ENCODE assay signal across 10 mouse cellular contexts in genomic region chr11:114843818-114844463, GRCm38 (mm10). TPM values are rescaled to one million over a fixed set of nuclear protein-coding genes. Genes with fewer than 3 reads are reported as not detected.
A peak's percentile ranks its signal among the peaks of the same experiment; 100 is the strongest.
DNase-seq lines count a peak whose midpoint lies in the region; ATAC-seq and TF ChIP-seq lines count a peak whose summit lies in the region.
"Had no signal": no experiment of that assay in that cellular context is flagged by ENCODE, and none has a peak within 500 bp of the region (broad histone marks: within the 10 kb centered on the region; RNA-seq: fewer than 3 reads in every experiment).

No protein-coding gene starts in this region.

- no peak overlapping the region for H3K4me2 ChIP-seq in midbrain, embryonic 15.5 days
- H3K4me2 ChIP-seq in limb, embryonic 11.5 days (ENCODE audit: low read depth, severe bottlenecking) = peak overlapping the region; percentile 39
- H3K4me2 ChIP-seq in stomach, embryonic 16.5 days (ENCODE audit: low read depth, low read length) = no peak overlapping the region

- H3K9ac ChIP-seq in midbrain, embryonic 15.5 days = no peak overlapping the region
- H3K9ac ChIP-seq in limb, embryonic 11.5 days (ENCODE audit: low read length) = peak overlapping the region; percentile 50; the same call in 1 of the 2 replicates
- H3K9ac ChIP-seq in stomach, embryonic 16.5 days (ENCODE audit: low read length) = no peak overlapping the region

- ATAC-seq in midbrain, embryonic 15.5 days (replicated peaks) = no peak
- ATAC-seq in limb, embryonic 11.5 days (ENCODE audit: insufficient number of reproducible peaks, low FRiP score, low TSS enrichment, low read depth) = peak; percentile 67
- peak; percentile 67; the same call in 1 of the 2 replicates for ATAC-seq in stomach, embryonic 16.5 days (ENCODE audit: insufficient read depth, low FRiP score)

- H3K27ac ChIP-seq in midbrain, embryonic 10.5 days (replicated peaks) = peak overlapping the region; percentile 78
- no peak overlapping the region for H3K27ac ChIP-seq in midbrain, embryonic 15.5 days
- H3K27ac ChIP-seq in limb, embryonic 11.5 days (replicated peaks; ENCODE audit: low read depth, low read length) = peak overlapping the region; percentile 93
- no peak overlapping the region for H3K27ac ChIP-seq in stomach, embryonic 16.5 days (ENCODE audit: low read length)
- H3K27ac ChIP-seq in layer of hippocampus, adult 2 months = no peak overlapping the region

- WGBS in midbrain, embryonic 10.5 days = 5% methylated on average over 8 of the region's 8 CpGs
- 6% methylated on average over 8 of the region's 8 CpGs for WGBS in midbrain, embryonic 15.5 days
- WGBS in limb, embryonic 11.5 days = 2% methylated on average over 8 of the region's 8 CpGs
- 15% methylated on average over 8 of the region's 8 CpGs for WGBS in stomach, embryonic 16.5 days

- DNase-seq in midbrain, embryonic 10.5 days (ENCODE audit: low spot score) = peak; percentile 54
- DNase-seq in gastrocnemius, postnatal 14 days = peak; percentile 84
- DNase-seq in limb, embryonic 11.5 days (ENCODE audit: low spot score) = peak; percentile 72
- DNase-seq in frontal cortex, postnatal 25 days (ENCODE audit: low spot score in 2 of 2) = no peak
- DNase-seq in spleen, adult 18-20 months = no peak
- no peak for DNase-seq in layer of hippocampus, adult 2 months (ENCODE audit: low spot score in 2 of 2)
- DNase-seq: adrenal gland, postnatal 10 days had no signal

- H3K9me3 ChIP-seq in midbrain, embryonic 10.5 days (replicated peaks) = peaks cover 13% of the 10 kb centered on the region
- no peaks in the 10 kb centered on the region for H3K9me3 ChIP-seq in midbrain, embryonic 15.5 days
- H3K9me3 ChIP-seq in limb, embryonic 11.5 days (ENCODE audit: control insufficient read depth, low read length) = no peaks in the 10 kb centered on the region
- H3K9me3 ChIP-seq in stomach, embryonic 16.5 days (replicated peaks; ENCODE audit: control insufficient read depth, low read length) = no peaks in the 10 kb centered on the region; the same call in 1 of the 2 replicates

- peaks cover 21% of the 10 kb centered on the region for H3K4me1 ChIP-seq in midbrain, embryonic 10.5 days
- H3K4me1 ChIP-seq in midbrain, embryonic 15.5 days = peaks cover 6% of the 10 kb centered on the region; the same call in 1 of the 2 replicates
- H3K4me1 ChIP-seq in limb, embryonic 11.5 days (ENCODE audit: control insufficient read depth, insufficient read depth, low read length) = peaks cover 13% of the 10 kb centered on the region
- H3K4me1 ChIP-seq in stomach, embryonic 16.5 days (ENCODE audit: control insufficient read depth, insufficient read depth, low read length) = peaks cover 10% of the 10 kb centered on the region; the same call in 1 of the 2 replicates

- peak overlapping the region; percentile 22 for H3K4me3 ChIP-seq in midbrain, embryonic 10.5 days
- no peak overlapping the region for H3K4me3 ChIP-seq in midbrain, embryonic 15.5 days
- no peak overlapping the region; the same call in 1 of the 2 replicates for H3K4me3 ChIP-seq in limb, embryonic 11.5 days (ENCODE audit: low read depth, low read length)
- no peak overlapping the region for H3K4me3 ChIP-seq in stomach, embryonic 16.5 days (replicated peaks; ENCODE audit: low read length)
- no peak overlapping the region for H3K4me3 ChIP-seq in layer of hippocampus, adult 2 months

- peaks cover 16% of the 10 kb centered on the region for H3K27me3 ChIP-seq in midbrain, embryonic 10.5 days (ENCODE audit: low read depth, poor library complexity, severe bottlenecking)
- peaks cover 4% of the 10 kb centered on the region; the same call in 1 of the 2 replicates for H3K27me3 ChIP-seq in midbrain, embryonic 15.5 days (replicated peaks)
- H3K27me3 ChIP-seq in limb, embryonic 11.5 days (ENCODE audit: control insufficient read depth, insufficient read depth, low read length) = no peaks in the 10 kb centered on the region
- H3K27me3 ChIP-seq in stomach, embryonic 16.5 days (ENCODE audit: control insufficient read depth, insufficient read depth, low read length) = no peaks in the 10 kb centered on the region

- H3K36me3 ChIP-seq in midbrain, embryonic 10.5 days = no peaks in the 10 kb centered on the region
- H3K36me3 ChIP-seq in midbrain, embryonic 15.5 days (replicated peaks) = no peaks in the 10 kb centered on the region
- H3K36me3 ChIP-seq in limb, embryonic 11.5 days (ENCODE audit: control insufficient read depth, insufficient read depth, low read length) = no peaks in the 10 kb centered on the region
- H3K36me3 ChIP-seq in stomach, embryonic 16.5 days (ENCODE audit: control insufficient read depth, insufficient read depth, low read length) = no peaks in the 10 kb centered on the region

- no peak for TF ChIP-seq CTCF in layer of hippocampus, adult 2 months (conservative IDR thresholded peaks at IDR 0.05)

- intact Hi-C loops in gastrocnemius, postnatal 14 days (cut with DNase I; ENCODE audit: low total_unique reads) = no loop called here

RNA-seq across cellular contexts. Expression of gene Gprc5c, which starts 7.0 kb away (rescaled TPM):
- 19.0 TPM in 2 replicates for polyA plus RNA-seq in midbrain, embryonic 10.5 days (2016; fragmentation: Nextera tagmentation; extraction: Ambion mirVana)
- polyA plus RNA-seq in midbrain, embryonic 15.5 days (2015; fragmentation: Nextera tagmentation; extraction: Ambion mirVana) = 9.3 and 9.4 TPM in 2 replicates
- total RNA-seq in gastrocnemius, postnatal 14 days (2021) = 10 to 100 TPM; 39.1 to 43.0 TPM
- polyA plus RNA-seq in limb, embryonic 11.5 days (2014; fragmentation: Nextera tagmentation; extraction: Ambion mirVana) = 38.8 and 41.1 TPM in 2 replicates
- polyA plus RNA-seq in stomach, embryonic 16.5 days (2015; fragmentation: Nextera tagmentation; extraction: Ambion mirVana) = 23.0 and 23.7 TPM in 2 replicates
- total RNA-seq in layer of hippocampus, adult 2 months (2021) = 1 to 10 TPM; 4.7 to 5.4 TPM

RNA-seq across cellular contexts. Expression of gene Gpr142, which starts 45.2 kb away (rescaled TPM):
- 0.27 and 0.36 TPM in 2 replicates for polyA plus RNA-seq in midbrain, embryonic 10.5 days (2016; fragmentation: Nextera tagmentation; extraction: Ambion mirVana)
- polyA plus RNA-seq in midbrain, embryonic 15.5 days (2015; fragmentation: Nextera tagmentation; extraction: Ambion mirVana) = not detected in 2 replicates
- total RNA-seq in gastrocnemius, postnatal 14 days (2021) = not detected
- polyA plus RNA-seq in limb, embryonic 11.5 days (2014; fragmentation: Nextera tagmentation; extraction: Ambion mirVana) = 0.13 TPM in 1 of 2 replicates, not detected in the other
- polyA plus RNA-seq in stomach, embryonic 16.5 days (2015; fragmentation: Nextera tagmentation; extraction: Ambion mirVana) = 0.36 and 0.41 TPM in 2 replicates
- not detected for total RNA-seq in layer of hippocampus, adult 2 months (2021)
- total RNA-seq: adrenal gland, postnatal 10 days had no signal
- polyA plus RNA-seq: large intestine, adult 2 months had no signal

RNA-seq across cellular contexts. Expression of gene Cd300a, which starts 45.9 kb away (rescaled TPM):
- 0.58 and 0.93 TPM in 2 replicates for polyA plus RNA-seq in midbrain, embryonic 10.5 days (2016; fragmentation: Nextera tagmentation; extraction: Ambion mirVana)
- 0.86 and 0.94 TPM in 2 replicates for polyA plus RNA-seq in midbrain, embryonic 15.5 days (2015; fragmentation: Nextera tagmentation; extraction: Ambion mirVana)
- under 1 TPM; 0.55 to 0.84 TPM for total RNA-seq in gastrocnemius, postnatal 14 days (2021)
- polyA plus RNA-seq in limb, embryonic 11.5 days (2014; fragmentation: Nextera tagmentation; extraction: Ambion mirVana) = 0.45 and 0.61 TPM in 2 replicates
- 2.3 and 2.5 TPM in 2 replicates for polyA plus RNA-seq in stomach, embryonic 16.5 days (2015; fragmentation: Nextera tagmentation; extraction: Ambion mirVana)
- total RNA-seq in layer of hippocampus, adult 2 months (2021) = under 1 TPM; 0.36 to 0.42 TPM

RNA-seq across cellular contexts. Expression of gene Btbd17, which starts 48.2 kb away (rescaled TPM):
- 57.3 and 69.1 TPM in 2 replicates for polyA plus RNA-seq in midbrain, embryonic 10.5 days (2016; fragmentation: Nextera tagmentation; extraction: Ambion mirVana)
- 21.4 and 28.4 TPM in 2 replicates for polyA plus RNA-seq in midbrain, embryonic 15.5 days (2015; fragmentation: Nextera tagmentation; extraction: Ambion mirVana)
- 1 to 10 TPM in 1 of 2 experiments, under 1 TPM in 1; 0.38 to 1.1 TPM for total RNA-seq in gastrocnemius, postnatal 14 days (2021)
- polyA plus RNA-seq in limb, embryonic 11.5 days (2014; fragmentation: Nextera tagmentation; extraction: Ambion mirVana) = 0.09 and 0.65 TPM in 2 replicates
- 0.65 and 1.3 TPM in 2 replicates for polyA plus RNA-seq in stomach, embryonic 16.5 days (2015; fragmentation: Nextera tagmentation; extraction: Ambion mirVana)
- total RNA-seq in layer of hippocampus, adult 2 months (2021) = 10 to 100 TPM; 21.7 to 22.9 TPM

Comparison
In these comparisons a context has a peak if more than half of its experiments do, and no peak if none do; other contexts are left out.
1. H3K27ac ChIP-seq: peak in midbrain, embryonic 10.5 days (single experiment) and limb, embryonic 11.5 days (single experiment); none in midbrain, embryonic 15.5 days (single experiment), stomach, embryonic 16.5 days (single experiment) and layer of hippocampus, adult 2 months (single experiment).
2. DNase-seq: peak in midbrain, embryonic 10.5 days (single experiment), gastrocnemius, postnatal 14 days (single experiment) and limb, embryonic 11.5 days (single experiment); none in frontal cortex, postnatal 25 days (0 of 2), spleen, adult 18-20 months (0 of 2) and layer of hippocampus, adult 2 months (0 of 2).